Mouse (Mus musculus) cerebellum, postnatal 4 days (tissue): Measurements from ENCODE around the gene Kdr.

ENCODE experiments used
- DNase-seq, 2 experiments: peaks; one replicate each; pipeline ENCODE4 v3.0.0; 2022; ENCODE audit warnings: low spot score in 2 of 2, mixed read lengths in 1 of 2

The Kdr gene

DNA sequence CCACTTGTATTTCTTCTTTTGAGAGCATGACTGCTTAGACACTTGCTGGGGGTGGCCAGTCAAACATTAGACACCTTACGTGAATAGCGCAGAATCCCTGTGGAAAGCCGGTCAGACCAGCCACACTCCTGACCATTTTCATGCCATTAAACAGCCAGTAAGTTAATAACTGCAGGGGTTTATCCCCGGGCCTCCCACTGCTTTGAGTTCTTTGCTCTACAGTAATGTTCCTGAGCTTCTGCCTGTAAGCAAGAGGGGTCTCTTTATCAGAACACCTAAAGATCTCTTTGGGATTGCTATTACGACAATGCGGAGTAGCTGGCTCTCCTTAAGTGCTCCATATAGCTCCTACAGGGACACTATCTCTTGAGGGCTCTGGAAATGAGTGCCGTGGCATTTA, 58.7 kb downstream of the Kdr start:
- no peak for DNase-seq

DNA sequence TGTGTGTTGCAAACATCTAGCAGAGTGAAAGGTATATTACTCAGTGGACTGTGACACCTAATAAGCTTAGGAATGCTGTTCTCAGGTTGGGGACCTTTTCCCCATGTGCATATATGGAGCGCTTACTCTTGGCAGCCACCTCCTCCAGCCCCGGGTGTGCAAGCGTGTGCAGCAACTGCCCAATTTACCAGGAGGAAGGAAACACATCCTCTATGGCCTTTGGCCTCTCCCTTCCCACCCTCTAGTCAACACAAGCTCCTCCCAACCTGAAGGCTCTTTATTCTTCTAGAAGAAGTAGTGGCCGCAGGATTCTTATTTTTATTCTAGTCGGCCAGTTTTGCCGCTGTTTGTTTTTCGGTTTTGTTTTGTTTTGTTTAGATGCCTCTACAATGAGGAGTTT, 60.1 kb downstream of the Kdr start:
- DNase-seq, result no peak

DNA sequence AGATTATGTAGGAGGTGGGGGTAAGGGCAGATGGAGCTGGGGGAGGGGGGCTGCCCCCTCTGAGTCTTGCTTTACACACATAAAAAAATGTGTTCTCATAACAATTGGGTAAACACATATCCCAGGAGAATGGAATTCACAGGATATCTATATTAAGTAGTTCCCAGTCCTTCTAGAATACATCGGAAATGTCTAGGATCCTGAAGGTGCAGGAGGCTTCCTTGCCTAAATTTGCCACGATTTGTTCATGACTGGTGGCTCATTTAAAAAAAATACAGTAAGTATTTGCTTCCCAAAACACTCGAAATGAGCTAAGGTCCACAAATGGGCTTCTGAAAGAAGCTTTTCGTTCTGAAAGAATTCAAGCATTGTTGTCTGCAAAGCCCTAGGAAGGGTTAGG, 61.0 kb downstream of the Kdr start:
- no peak for DNase-seq

DNA sequence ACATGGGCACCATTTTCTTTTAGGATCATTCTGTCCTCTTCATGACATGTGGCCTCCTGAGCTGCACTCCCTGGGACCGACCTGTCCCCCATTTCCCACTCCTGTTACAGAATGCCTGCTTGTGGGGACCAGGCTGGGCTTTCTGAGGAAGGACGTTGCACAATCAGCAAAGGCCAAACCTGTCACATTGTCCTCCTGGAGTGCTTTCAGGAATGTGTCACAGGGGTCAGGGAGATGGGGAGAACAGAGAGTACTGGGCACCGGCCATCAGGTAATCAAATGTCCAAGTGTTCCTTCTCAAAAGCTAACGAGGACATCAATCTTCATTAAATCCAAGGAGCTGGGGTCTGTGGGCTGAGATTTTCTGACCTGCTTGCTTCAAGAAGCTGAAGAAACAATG, 72.2 kb downstream of the Kdr start:
- no peak for DNase-seq

DNA sequence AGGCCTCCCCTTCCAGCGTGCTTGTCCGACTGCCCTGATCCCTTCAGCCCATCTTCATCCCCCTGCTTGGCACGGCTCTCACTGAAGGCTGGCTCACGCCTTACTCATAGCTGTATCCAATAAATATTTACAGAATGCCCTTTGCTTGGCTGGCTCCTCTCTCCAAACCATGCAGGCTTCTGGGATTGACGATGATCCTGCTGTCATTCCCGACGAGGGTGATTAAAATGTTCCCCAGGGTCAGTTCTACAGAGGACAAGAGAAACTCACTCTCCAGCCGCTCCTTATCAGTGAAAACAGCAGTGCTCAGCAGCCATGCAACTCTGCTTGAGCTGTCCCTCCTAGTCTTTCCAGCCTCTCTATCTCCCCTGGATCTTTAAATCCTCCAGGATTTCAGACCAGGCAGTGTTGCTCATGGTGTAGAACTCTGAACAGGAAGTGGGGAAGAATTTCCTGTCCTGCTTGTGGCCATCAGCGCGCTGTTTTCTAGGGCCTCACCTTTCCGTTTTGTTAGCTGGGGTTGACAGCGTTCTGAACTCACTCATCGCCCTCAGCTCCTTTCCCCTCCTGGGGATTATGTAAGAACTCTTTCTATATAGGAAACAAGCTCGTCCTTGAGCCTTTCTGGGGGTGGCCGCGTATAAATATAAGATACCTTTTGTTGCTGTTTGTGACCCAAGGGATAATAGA, 77.9 kb downstream of the Kdr start:
- DNase-seq, result no peak

DNA sequence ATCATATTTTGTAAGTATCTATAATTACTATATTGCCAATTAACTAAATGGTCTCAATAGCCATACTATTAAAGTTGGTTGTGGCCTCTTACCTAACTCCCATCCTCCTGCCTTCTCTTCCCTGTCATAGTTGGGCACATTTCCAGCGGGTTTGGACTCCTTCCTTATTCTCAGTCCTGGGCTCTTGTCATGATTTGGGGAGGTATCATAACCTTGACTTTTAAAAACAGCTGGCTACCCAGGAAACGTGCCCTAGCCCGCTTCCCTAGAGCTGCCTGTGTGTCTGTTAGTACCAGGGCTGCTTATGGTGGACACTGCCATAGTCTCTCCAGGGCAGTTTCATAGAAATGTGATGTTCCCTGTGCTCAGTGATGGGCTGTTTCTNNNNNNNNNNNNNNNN, 82.9 kb downstream of the Kdr start:
- no peak for DNase-seq

DNA sequence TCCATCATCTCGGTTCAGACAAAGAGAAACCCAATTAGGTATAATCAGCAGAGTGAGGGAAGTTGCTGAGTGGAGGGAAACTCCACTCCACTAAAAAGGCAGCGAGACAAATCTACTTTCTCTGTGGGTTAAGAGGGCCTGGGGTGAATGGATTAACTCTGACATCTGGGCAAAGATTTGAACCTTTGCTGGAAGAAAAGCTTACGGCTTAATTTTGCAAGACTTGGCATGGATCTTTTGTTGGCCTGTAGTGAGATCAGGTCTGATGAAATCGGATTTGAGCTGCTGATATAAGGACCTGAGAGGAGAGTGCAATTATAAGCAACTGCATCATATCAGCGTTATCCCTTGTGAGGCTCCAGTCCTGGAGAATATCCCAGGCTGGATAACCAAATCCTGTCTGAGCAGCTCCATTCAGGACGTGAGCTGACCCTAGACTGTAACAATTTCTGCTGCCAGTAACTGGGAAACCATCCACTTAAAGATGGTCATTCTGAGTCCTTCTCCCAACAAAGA, 85.2 kb downstream of the Kdr start:
- no peak for DNase-seq
